ENCODE assay signal across 7 mouse cellular contexts in the genomic region with DNA sequence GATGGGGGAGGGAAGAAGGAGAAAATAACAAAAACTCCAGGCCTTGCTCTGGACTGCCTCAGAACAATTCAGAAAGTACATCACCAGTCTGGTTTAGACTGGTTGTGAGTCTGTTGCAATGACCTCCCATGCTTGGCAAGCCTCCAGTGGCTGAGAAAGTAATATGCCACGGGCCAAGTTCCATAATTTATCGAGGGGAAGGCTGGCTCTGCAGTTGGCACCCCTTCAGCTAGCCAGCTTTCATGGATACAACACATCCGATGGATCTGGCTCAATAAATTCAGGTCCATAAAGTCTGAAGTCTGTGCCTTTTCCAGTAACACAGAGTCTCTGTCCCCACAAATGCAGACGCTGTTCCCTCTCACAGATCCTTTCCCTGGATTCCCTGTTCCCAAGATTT. TPM values are rescaled to one million over a fixed set of nuclear protein-coding genes. Genes with fewer than 3 reads are reported as not detected.
DNase-seq lines count a peak whose midpoint lies in the region; ATAC-seq and TF ChIP-seq lines count a peak whose summit lies in the region.

No protein-coding gene starts in this region.

- intact Hi-C loops in heart, postnatal 25 days (cut with DNase I), result no loop called here

- H3K4me2 ChIP-seq in embryonic facial prominence, embryonic 15.5 days (replicated peaks), result no peak overlapping the region
- H3K4me2 ChIP-seq in myocyte (ENCODE audit: low read depth), result peak overlapping the region; percentile 12

- no peaks in the 10 kb centered on the region for H3K79me2 ChIP-seq in myocyte (ENCODE audit: control insufficient read depth, insufficient read depth)

- H3K36me3 ChIP-seq in embryonic facial prominence, embryonic 15.5 days, result no peaks in the 10 kb centered on the region
- no peaks in the 10 kb centered on the region for H3K36me3 ChIP-seq in myocyte (ENCODE audit: control insufficient read depth, insufficient read depth)

- no peak for TF ChIP-seq POLR2A in myocyte (IDR thresholded peaks at IDR 0.05; ENCODE audit: insufficient read length, low read depth)

- no peak for ATAC-seq in embryonic facial prominence, embryonic 15.5 days (ENCODE audit: insufficient number of reproducible peaks, low FRiP score, low TSS enrichment, low read depth)

- H3K4me1 ChIP-seq in embryonic facial prominence, embryonic 15.5 days, result peaks cover 13% of the 10 kb centered on the region

- DNase-seq in right cerebral cortex, adult 18-20 months, result peak; percentile 40
- no peak for DNase-seq in right cerebral cortex, postnatal 25 days
- DNase-seq in heart, postnatal 25 days (ENCODE audit: low spot score), result peak; percentile 6
- DNase-seq in layer of hippocampus, postnatal 36 days, result peak; percentile 22 to 23
- no peak for DNase-seq in frontal cortex, postnatal 25 days (ENCODE audit: low spot score in 2 of 2)

- no peak overlapping the region for H3K9ac ChIP-seq in embryonic facial prominence, embryonic 15.5 days

- H3K27ac ChIP-seq in embryonic facial prominence, embryonic 15.5 days (replicated peaks), result peak overlapping the region; percentile 22; the same call in 1 of the 2 replicates

- no peaks in the 10 kb centered on the region for H3K27me3 ChIP-seq in embryonic facial prominence, embryonic 15.5 days
- peaks cover 34% of the 10 kb centered on the region for H3K27me3 ChIP-seq in myocyte (ENCODE audit: control insufficient read depth, insufficient read depth, insufficient read length)

- H3ac ChIP-seq in myocyte (ENCODE audit: control insufficient read depth, insufficient read length), result no peak overlapping the region

- no peak overlapping the region for H3K4me3 ChIP-seq in embryonic facial prominence, embryonic 15.5 days (replicated peaks)
- H3K4me3 ChIP-seq in myocyte, result no peak overlapping the region

- 31% methylated on average over 4 of the region's 4 CpGs for WGBS in embryonic facial prominence, embryonic 15.5 days

- H3K9me3 ChIP-seq in embryonic facial prominence, embryonic 15.5 days (replicated peaks), result no peaks in the 10 kb centered on the region

TF ChIP-seq in myocyte, 11 proteins besides CTCF, POLR2A, EP300 and RAD21:
- TF ChIP-seq TCF3 (IDR thresholded peaks at IDR 0.05; ENCODE audit: insufficient read length, low read depth), result no peak
- TF ChIP-seq USF1 (IDR thresholded peaks at IDR 0.05; ENCODE audit: low read depth), result no peak
- TF ChIP-seq CEBPB (IDR thresholded peaks at IDR 0.05; ENCODE audit: insufficient read depth, poor library complexity, severe bottlenecking), result peak; percentile 54; the same call in 1 of the 2 replicates
- no peak for TF ChIP-seq POLR2AphosphoS2 (IDR thresholded peaks at IDR 0.05; ENCODE audit: insufficient read length, low read depth)
- TF ChIP-seq E2F4 (IDR thresholded peaks at IDR 0.05; ENCODE audit: insufficient read depth), result no peak

RNA-seq across cellular contexts. Expression of a gene that starts 34.8 kb away (rescaled TPM):
- polyA plus RNA-seq in embryonic facial prominence, embryonic 15.5 days (2015; fragmentation: Nextera tagmentation; extraction: Ambion mirVana), result 10.7 and 12.5 TPM in 2 replicates
- 10 to 100 TPM; 32.5 to 39.6 TPM for total RNA-seq in heart, postnatal 25 days (2021)
- 10 to 100 TPM; 14.9 to 22.3 TPM for total RNA-seq in layer of hippocampus, postnatal 36 days (2021)
- polyA plus RNA-seq in myocyte (2012; fragmentation: generic; extraction: Trizol), result 22.9 TPM

RNA-seq across cellular contexts. Expression of a gene that starts 40.1 kb away (rescaled TPM):
- polyA plus RNA-seq in embryonic facial prominence, embryonic 15.5 days (2015; fragmentation: Nextera tagmentation; extraction: Ambion mirVana), result 39.8 and 41.9 TPM in 2 replicates
- total RNA-seq in heart, postnatal 25 days (2021), result 10 to 100 TPM; 12.7 to 16.7 TPM
- 10 to 100 TPM; 15.0 to 19.4 TPM for total RNA-seq in layer of hippocampus, postnatal 36 days (2021)
- polyA plus RNA-seq in myocyte (2012; fragmentation: generic; extraction: Trizol), result 32.8 TPM

Comparison
In these comparisons a context has a peak if more than half of its experiments do, and no peak if none do; other contexts are left out.
1. DNase-seq: peak in right cerebral cortex, adult 18-20 months (single experiment), heart, postnatal 25 days (single experiment) and layer of hippocampus, postnatal 36 days (2 of 2); none in right cerebral cortex, postnatal 25 days (single experiment) and frontal cortex, postnatal 25 days (0 of 2).